Mouse (Mus musculus) hindlimb bud, embryonic 11.5 days (tissue): ENCODE data around the gene Olfr593.
"Not testable (repeated sequence)": the region's sequence is repeated elsewhere in the genome, so short reads cannot be mapped to it uniquely, and the experiment has no call there.

Source experiments
- DNase-seq: peaks from one replicate; pipeline ENCODE4 v3.0.0-alpha.2; 2012; ENCODE audit warnings: low read depth, low spot score; ENCODE audit errors: extremely low spot score

Gene Olfr593

GRCm38 (mm10) chr7:103211562-103211961 lies at the start of gene Olfr593:
Gene Olfr593, plus strand, starts transcription at chr7:103211862.
- DNase-seq: no peak

GRCm38 (mm10) chr7:103169697-103170096 lies 42.0 kb upstream of the Olfr593 start:
- DNase-seq: no peak

- no peak for DNase-seq
Measured at GRCm38 (mm10) chr7:103178240-103178639, 33.4 kb upstream of the Olfr593 start, which contains the start of gene Olfr591. Gene Olfr591, minus strand, starts transcription at chr7:103178340.

GRCm38 (mm10) chr7:103184503-103184902 lies 27.2 kb upstream of the Olfr593 start, which contains the start of gene Olfr592:
Gene Olfr592, plus strand, starts transcription at chr7:103184803.
- DNase-seq: not testable (repeated sequence)

- not testable (repeated sequence) for DNase-seq
Measured at GRCm38 (mm10) chr7:103212050-103212449, 388 bp downstream of the Olfr593 start.

- DNase-seq: no peak
Measured at GRCm38 (mm10) chr7:103216696-103217095, 5.0 kb downstream of the Olfr593 start, which contains the start of gene Olfr594. Gene Olfr594, plus strand, starts transcription at chr7:103216996.

GRCm38 (mm10) chr7:103252405-103252804 lies 40.7 kb downstream of the Olfr593 start, which contains the start of gene Usp17ld:
Gene Usp17ld, minus strand, starts transcription at chr7:103252505.
- DNase-seq: not testable (repeated sequence)
